ENCODE assay signal across 18 mouse cellular contexts in genomic region chr10:45871028-45871427, GRCm38 (mm10).
DNase-seq lines count a peak whose midpoint lies in the region; ATAC-seq lines count a peak whose summit lies in the region.
"Had no signal": no experiment of that assay in that cellular context is flagged by ENCODE, and none has a peak within 500 bp of the region (broad histone marks: within the 10 kb centered on the region; RNA-seq: fewer than 3 reads in every experiment).

No protein-coding gene starts in this region.

- intact Hi-C loops in left cerebral cortex, postnatal 4 days (cut with DNase I), result no loop called here

- ATAC-seq in heart, embryonic 15.5 days (replicated peaks; ENCODE audit: insufficient number of reproducible peaks, insufficient read depth, low FRiP score, low read depth), result no peak
- ATAC-seq: hindbrain, embryonic 16.5 days; liver, postnatal 0 days had no signal

- DNase-seq in gastrocnemius, adult 18-20 months (ENCODE audit: low spot score), result peak; percentile 16
- no peak for DNase-seq in gastrocnemius, adult 8-10 months (ENCODE audit: low spot score in 2 of 2)
- DNase-seq in Muller cell, postnatal 12 days (ENCODE audit: inconsistent ontology term), result peak; percentile 64
- peak; percentile 20 for DNase-seq in cerebellum, adult 8-10 months
- DNase-seq in left cerebral cortex, postnatal 4 days, result no peak
- no peak for DNase-seq in spleen, adult 12 weeks (ENCODE audit: low spot score)
- DNase-seq in layer of hippocampus, postnatal 10 days (ENCODE audit: low spot score in 2 of 2), result no peak
- DNase-seq: kidney, adult 8-10 months; liver, postnatal 0 days; lung, postnatal 4 days; thymus, postnatal 25 days had no signal

- no peaks in the 10 kb centered on the region for H3K9me3 ChIP-seq in heart, embryonic 15.5 days (replicated peaks)
- H3K9me3 ChIP-seq: embryonic facial prominence, embryonic 13.5 days; forebrain, embryonic 10.5 days had no signal

- peak overlapping the region; percentile 77 for H3K27ac ChIP-seq in heart, embryonic 15.5 days
- H3K27ac ChIP-seq: embryonic facial prominence, embryonic 13.5 days; forebrain, embryonic 10.5 days; left cerebral cortex, adult 2 months; stomach, postnatal 0 days had no signal

- H3K4me1 ChIP-seq in heart, embryonic 15.5 days (replicated peaks), result peaks cover 9% of the 10 kb centered on the region

- H3K4me3 ChIP-seq in heart, embryonic 15.5 days, result no peak overlapping the region
- H3K4me3 ChIP-seq: embryonic facial prominence, embryonic 13.5 days; forebrain, embryonic 10.5 days; left cerebral cortex, adult 2 months had no signal

- H3K9ac ChIP-seq in heart, embryonic 15.5 days, result no peak overlapping the region
- H3K9ac ChIP-seq: embryonic facial prominence, embryonic 13.5 days; liver, postnatal 0 days had no signal

- H3K4me2 ChIP-seq in heart, embryonic 15.5 days, result no peak overlapping the region
- H3K4me2 ChIP-seq: embryonic facial prominence, embryonic 13.5 days; midbrain, embryonic 11.5 days had no signal

- H3K27me3 ChIP-seq in heart, embryonic 15.5 days, result no peaks in the 10 kb centered on the region
- H3K27me3 ChIP-seq: embryonic facial prominence, embryonic 13.5 days had no signal

- WGBS in heart, embryonic 15.5 days, result 45% methylated on average over 4 of the region's 4 CpGs

- H3K36me3 ChIP-seq in heart, embryonic 15.5 days, result no peaks in the 10 kb centered on the region
- H3K36me3 ChIP-seq: embryonic facial prominence, embryonic 13.5 days; forebrain, embryonic 10.5 days had no signal

Comparison
In these comparisons a context has a peak if more than half of its experiments do, and no peak if none do; other contexts are left out.
1. DNase-seq: peak in gastrocnemius, adult 18-20 months (single experiment), Muller cell, postnatal 12 days (single experiment) and cerebellum, adult 8-10 months (single experiment); none in gastrocnemius, adult 8-10 months (0 of 2), left cerebral cortex, postnatal 4 days (single experiment), spleen, adult 12 weeks (single experiment) and layer of hippocampus, postnatal 10 days (0 of 2).